Mouse (Mus musculus): ENCODE results near the gene Olfr187. TPM values are rescaled to one million over a fixed set of nuclear protein-coding genes. Genes with fewer than 3 reads are reported as not detected.
"Not testable (repeated sequence)": the region's sequence is repeated elsewhere in the genome, so short reads cannot be mapped to it uniquely, and the experiment has no call there.

Olfr187 gene
- total RNA-seq (2021): not detected
- long read RNA-seq, experiment 1: 0 reads
- long read RNA-seq, experiment 2: 0 reads

- DNase-seq (ENCODE audit: low spot score in 2 of 2): no peak
Measured at GRCm38 (mm10) chr16:59039710-59040109, at the start of gene Olfr187. TSS of gene Olfr187 (minus strand) at chr16:59039767.

GRCm38 (mm10) chr16:59081113-59081512, 41.5 kb upstream of the Olfr187 start:
- not testable (repeated sequence) for DNase-seq (ENCODE audit: low spot score in 2 of 2)

GRCm38 (mm10) chr16:59077905-59078304, 38.3 kb upstream of the Olfr187 start, which contains the start of gene Olfr190:
TSS of gene Olfr190 (minus strand) at chr16:59078005.
- DNase-seq (ENCODE audit: low spot score in 2 of 2): no peak

GRCm38 (mm10) chr16:59073520-59073919, 34.0 kb upstream of the Olfr187 start:
- DNase-seq (ENCODE audit: low spot score in 2 of 2): no peak

- no peak for DNase-seq (ENCODE audit: low spot score in 2 of 2)
Measured at GRCm38 (mm10) chr16:59071755-59072154, 32.2 kb upstream of the Olfr187 start.

GRCm38 (mm10) chr16:59062411-59062810, 22.8 kb upstream of the Olfr187 start:
- DNase-seq (ENCODE audit: low spot score in 2 of 2): not testable (repeated sequence)

GRCm38 (mm10) chr16:59049286-59049685, 9.7 kb upstream of the Olfr187 start:
- DNase-seq (ENCODE audit: low spot score in 2 of 2): not testable (repeated sequence)

GRCm38 (mm10) chr16:59048860-59049259, 9.3 kb upstream of the Olfr187 start:
- no peak for DNase-seq (ENCODE audit: low spot score in 2 of 2)

GRCm38 (mm10) chr16:59047579-59047978, 8.0 kb upstream of the Olfr187 start:
- no peak for DNase-seq (ENCODE audit: low spot score in 2 of 2)

- no peak for DNase-seq (ENCODE audit: low spot score in 2 of 2)
Measured at GRCm38 (mm10) chr16:59045835-59046234, 6.3 kb upstream of the Olfr187 start.

GRCm38 (mm10) chr16:59030191-59030590, 9.4 kb downstream of the Olfr187 start, which contains the start of gene Olfr186:
TSS of gene Olfr186 (minus strand) at chr16:59030291.
- no peak for DNase-seq (ENCODE audit: low spot score in 2 of 2)

GRCm38 (mm10) chr16:59013357-59014018, 26.1 kb downstream of the Olfr187 start:
- DNase-seq (ENCODE audit: low spot score in 2 of 2): no peak

- DNase-seq (ENCODE audit: low spot score in 2 of 2): no peak
Measured at GRCm38 (mm10) chr16:59007146-59007545, 32.4 kb downstream of the Olfr187 start.

GRCm38 (mm10) chr16:58995057-58995456, 44.5 kb downstream of the Olfr187 start, which contains the start of gene Olfr183:
TSS of gene Olfr183 (plus strand) at chr16:58995357.
- no peak for DNase-seq (ENCODE audit: low spot score in 2 of 2)

Other genes starting within 250 kb of the Olfr187 start
- gene Olfr173, start 239.5 kb downstream of the Olfr187 start, total RNA-seq (2021): not detected
- gene Olfr175-ps1, start 213.0 kb downstream of the Olfr187 start, total RNA-seq (2021): not detected
- gene Olfr177, start 165.0 kb downstream of the Olfr187 start, total RNA-seq (2021): not detected
- not detected for gene Olfr178, start 147.7 kb downstream of the Olfr187 start, total RNA-seq (2021)
- not detected for gene Olfr181, start 111.0 kb downstream of the Olfr187 start, total RNA-seq (2021)
- not detected for gene Olfr180, start 110.4 kb downstream of the Olfr187 start, total RNA-seq (2021)
- gene Olfr183, start 44.4 kb downstream of the Olfr187 start, total RNA-seq (2021): not detected
- not detected for gene Olfr186, start 9.5 kb downstream of the Olfr187 start, total RNA-seq (2021)
- gene Olfr190, start 38.2 kb upstream of the Olfr187 start, total RNA-seq (2021): not detected
- not detected for gene Olfr191, start 50.1 kb upstream of the Olfr187 start, total RNA-seq (2021)
- not detected for gene Olfr193, start 72.1 kb upstream of the Olfr187 start, total RNA-seq (2021)
- not detected for gene Olfr194, start 81.3 kb upstream of the Olfr187 start, total RNA-seq (2021)
- not detected for gene Olfr195, start 107.3 kb upstream of the Olfr187 start, total RNA-seq (2021)
- not detected for gene Olfr196, start 130.7 kb upstream of the Olfr187 start, total RNA-seq (2021)
- gene Olfr198, start 163.8 kb upstream of the Olfr187 start, total RNA-seq (2021): not detected
- gene Olfr199, start 180.0 kb upstream of the Olfr187 start, total RNA-seq (2021): not detected
- not detected for gene Olfr201, start 232.9 kb upstream of the Olfr187 start, total RNA-seq (2021)
- not detected for gene Olfr202, start 247.0 kb upstream of the Olfr187 start, total RNA-seq (2021)

Data from adrenal gland, postnatal 4 days (tissue).